Mouse (Mus musculus): ENCODE results near the gene Efna4. TPM values are rescaled to one million over a fixed set of nuclear protein-coding genes. Genes with fewer than 3 reads are reported as not detected.

Efna4 gene
- polyA plus RNA-seq, 1 experiment from 2014 or later, result 9.3 TPM

DNA sequence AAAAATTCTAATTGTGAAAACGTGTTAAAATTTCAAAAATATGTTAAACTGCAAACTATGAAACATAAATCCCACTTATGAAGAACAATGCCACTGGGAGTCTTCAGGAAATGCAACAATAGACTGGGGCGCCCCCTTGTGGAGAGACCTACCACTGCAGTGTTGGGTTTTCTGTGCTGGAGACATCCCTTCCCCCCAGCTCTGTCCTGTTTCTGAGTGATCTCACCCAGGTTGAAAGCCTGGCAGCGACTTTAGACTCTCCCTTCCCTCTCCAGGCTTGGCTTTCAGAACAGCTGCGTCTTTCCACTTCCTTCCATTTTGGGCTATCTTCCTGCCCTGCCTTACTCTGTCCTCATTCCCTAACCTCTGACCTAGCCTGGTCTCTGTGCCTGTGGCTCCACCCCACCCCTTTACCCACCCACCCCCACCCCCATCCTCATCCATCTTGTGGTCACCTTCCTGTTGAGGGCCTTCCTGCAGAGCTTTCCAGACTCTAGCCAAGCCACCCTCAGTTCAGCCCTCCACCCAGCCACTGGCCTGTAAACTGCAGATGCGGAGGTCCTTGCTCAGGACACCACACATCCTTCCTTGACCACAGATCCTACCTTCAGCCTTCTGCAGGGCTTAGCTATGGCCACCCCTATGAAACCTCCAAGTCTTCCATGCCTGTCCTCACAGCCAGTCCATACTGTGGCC, 17.1 kb upstream of the Efna4 start:
- Histone ChIP-seq H3K27ac (ENCODE audit: low read depth, low read length) (no peak overlapping the region), H3K36me3 (ENCODE audit: control insufficient read depth, insufficient read depth, low read length) (no peaks in the 10 kb centered on the region), H3K4me2 (no peak overlapping the region), H3K9ac (ENCODE audit: low read depth, low read length) (no peak overlapping the region), H3K4me3 (ENCODE audit: low read depth, low read length) (no peak overlapping the region), H3K4me1 (ENCODE audit: control insufficient read depth, insufficient read depth, low read length) (peaks cover 8% of the 10 kb centered on the region), H3K9me3 (replicated peaks; ENCODE audit: control insufficient read depth, low read length) (no peaks in the 10 kb centered on the region), H3K27me3 (ENCODE audit: control insufficient read depth, insufficient read depth, low read length) (peaks cover 6% of the 10 kb centered on the region)
- WGBS (ENCODE audit: insufficient replicate concordance), result 20% methylated on average over 5 of the region's 5 CpGs
- ATAC-seq (replicated peaks; ENCODE audit: insufficient number of reproducible peaks, low FRiP score, low TSS enrichment), result peak; percentile 46

DNA sequence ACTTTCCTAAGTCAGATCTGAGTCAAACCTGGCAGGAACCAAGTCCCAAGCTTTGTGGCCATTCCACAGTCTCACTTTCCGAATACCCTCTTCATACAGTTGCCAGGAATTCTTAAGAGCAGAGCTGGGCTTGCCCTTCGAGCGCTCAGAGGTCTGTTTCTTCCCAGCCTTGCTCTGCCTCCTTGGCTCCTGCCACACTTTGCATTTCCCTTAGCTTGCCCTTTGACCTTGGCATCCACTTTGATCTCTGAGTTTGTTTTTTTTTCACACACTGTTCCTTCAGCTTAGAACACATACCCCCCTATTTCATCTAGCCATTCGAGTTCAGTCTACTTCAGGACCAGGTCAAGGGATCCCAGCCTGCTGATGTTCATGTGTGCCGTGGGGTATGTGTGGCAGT, 13.4 kb upstream of the Efna4 start:
- no peaks in the 10 kb centered on the region for H3K36me3 ChIP-seq (ENCODE audit: control insufficient read depth, insufficient read depth, low read length)
- H3K9me3 ChIP-seq (replicated peaks; ENCODE audit: control insufficient read depth, low read length), result no peaks in the 10 kb centered on the region
- no peak overlapping the region for H3K4me2 ChIP-seq
- H3K27ac ChIP-seq (ENCODE audit: low read depth, low read length), result no peak overlapping the region
- H3K4me3 ChIP-seq (ENCODE audit: low read depth, low read length), result no peak overlapping the region
- H3K27me3 ChIP-seq (ENCODE audit: control insufficient read depth, insufficient read depth, low read length), result peaks cover 14% of the 10 kb centered on the region
- H3K9ac ChIP-seq (ENCODE audit: low read depth, low read length), result no peak overlapping the region
- peaks cover 12% of the 10 kb centered on the region for H3K4me1 ChIP-seq (ENCODE audit: control insufficient read depth, insufficient read depth, low read length)
- 58% methylated on average over 5 of the region's 5 CpGs for WGBS (ENCODE audit: insufficient replicate concordance)
- ATAC-seq (replicated peaks; ENCODE audit: insufficient number of reproducible peaks, low FRiP score, low TSS enrichment), result no peak

DNA sequence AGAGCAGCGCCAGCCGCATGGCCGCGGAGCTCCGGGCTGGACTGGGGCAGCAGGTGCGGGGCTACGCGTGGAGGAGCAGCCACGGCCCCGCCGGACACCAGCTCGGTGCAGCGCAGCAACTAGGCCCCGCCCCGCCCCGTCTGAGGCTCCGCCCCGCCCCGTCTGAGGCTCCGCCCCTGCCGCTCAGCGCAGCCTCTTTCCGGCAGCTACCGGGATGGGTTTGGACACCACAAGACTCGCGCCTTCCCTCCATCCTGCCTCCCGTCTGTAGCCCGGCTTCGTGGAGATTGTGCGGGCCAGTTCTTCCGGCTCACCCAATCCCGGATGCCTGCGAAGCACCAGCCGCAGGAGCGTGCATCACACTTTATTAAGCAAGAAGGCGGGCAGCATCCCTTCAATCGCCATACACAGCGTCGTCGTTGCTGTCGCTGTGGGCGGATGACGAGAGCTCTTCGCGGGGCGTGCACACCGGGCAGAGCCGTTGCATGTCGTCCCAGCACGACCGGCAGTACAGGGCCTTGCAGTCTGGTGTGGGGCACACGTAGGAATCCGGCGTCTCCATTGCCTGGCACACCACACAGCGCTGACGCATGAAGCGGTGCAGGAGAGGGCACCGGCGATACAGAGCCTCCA, 12.2 kb upstream of the Efna4 start, which contains the start of gene Adam15:
Adam15 (minus strand) TSS at position 128 of the 633 bp plus-strand sequence.
- WGBS (ENCODE audit: insufficient replicate concordance), result 1% methylated on average over 59 of the region's 59 CpGs
- peak; percentile 85 for ATAC-seq (replicated peaks; ENCODE audit: insufficient number of reproducible peaks, low FRiP score, low TSS enrichment)
- Histone ChIP-seq H3K9ac (ENCODE audit: low read depth, low read length) (peak within 1 kb of the TSS; percentile 68), H3K4me1 (ENCODE audit: control insufficient read depth, insufficient read depth, low read length) (peaks cover 10% of the 10 kb centered on the region), H3K4me2 (peak within 1 kb of the TSS; percentile 99), H3K9me3 (replicated peaks; ENCODE audit: control insufficient read depth, low read length) (no peaks in the 10 kb centered on the region), H3K4me3 (ENCODE audit: low read depth, low read length) (peak within 1 kb of the TSS; percentile 68), H3K27ac (ENCODE audit: low read depth, low read length) (no peak within 1 kb of the TSS), H3K27me3 (ENCODE audit: control insufficient read depth, insufficient read depth, low read length) (peaks cover 14% of the 10 kb centered on the region), H3K36me3 (ENCODE audit: control insufficient read depth, insufficient read depth, low read length) (no peaks in the 10 kb centered on the region; the same call in 1 of the 2 replicates)

DNA sequence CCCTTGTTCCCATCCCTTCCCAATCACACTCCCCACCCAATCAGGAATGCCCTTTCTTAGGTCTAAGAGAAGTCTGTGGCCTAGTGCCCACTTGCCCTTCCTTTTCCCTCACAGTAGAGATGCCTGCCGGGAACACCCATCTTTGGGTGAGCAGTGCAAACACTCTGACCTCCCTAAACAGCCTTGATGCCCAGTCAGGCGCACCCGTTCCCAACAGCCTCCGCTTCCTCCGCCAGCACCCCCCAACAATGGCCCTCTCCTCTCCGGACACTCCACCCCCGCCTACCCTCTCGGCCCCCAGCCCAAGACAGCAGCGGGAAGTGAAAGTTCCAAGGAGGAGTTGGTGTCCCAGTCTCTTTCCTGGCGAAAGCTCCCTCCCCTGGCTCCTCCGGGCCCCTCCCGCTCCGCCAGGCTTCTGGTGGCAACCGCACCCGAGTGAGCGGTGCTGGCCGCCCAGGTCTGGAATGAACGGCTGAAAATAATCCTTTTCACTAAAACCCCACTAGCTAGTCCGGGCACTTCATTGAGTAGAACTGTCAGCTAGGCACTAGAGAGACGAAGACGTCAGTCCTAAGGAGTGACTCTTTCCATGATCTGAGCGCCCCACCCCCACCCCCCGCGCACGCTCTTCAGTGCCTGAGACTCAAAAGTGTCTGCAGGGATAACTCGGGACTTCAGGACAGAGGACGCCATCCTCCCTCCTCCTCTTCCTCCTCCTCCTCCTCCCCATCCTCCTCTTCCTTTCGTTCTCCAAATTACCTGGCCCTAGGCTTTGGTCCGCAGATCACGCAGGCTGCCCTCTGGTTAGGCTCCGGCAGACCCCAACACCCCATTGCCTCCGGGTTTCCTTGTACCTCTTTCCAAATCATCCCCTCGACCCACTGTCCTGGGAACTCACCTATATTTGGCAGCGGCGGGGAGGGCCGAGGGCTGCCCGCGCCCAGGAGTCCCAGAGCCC, 11.4 kb upstream of the Efna4 start:
- no peak for ATAC-seq (replicated peaks; ENCODE audit: insufficient number of reproducible peaks, low FRiP score, low TSS enrichment)
- peak overlapping the region; percentile 99 for H3K4me2 ChIP-seq
- peaks cover 9% of the 10 kb centered on the region for H3K4me1 ChIP-seq (ENCODE audit: control insufficient read depth, insufficient read depth, low read length)
- H3K9me3 ChIP-seq (replicated peaks; ENCODE audit: control insufficient read depth, low read length), result no peaks in the 10 kb centered on the region
- H3K4me3 ChIP-seq (ENCODE audit: low read depth, low read length), result peak overlapping the region; percentile 68
- peak overlapping the region; percentile 68 for H3K9ac ChIP-seq (ENCODE audit: low read depth, low read length)
- H3K36me3 ChIP-seq (ENCODE audit: control insufficient read depth, insufficient read depth, low read length), result no peaks in the 10 kb centered on the region; the same call in 1 of the 2 replicates
- WGBS (ENCODE audit: insufficient replicate concordance), result 1% methylated on average over 38 of the region's 38 CpGs
- H3K27ac ChIP-seq (ENCODE audit: low read depth, low read length), result no peak overlapping the region
- peaks cover 14% of the 10 kb centered on the region for H3K27me3 ChIP-seq (ENCODE audit: control insufficient read depth, insufficient read depth, low read length)

DNA sequence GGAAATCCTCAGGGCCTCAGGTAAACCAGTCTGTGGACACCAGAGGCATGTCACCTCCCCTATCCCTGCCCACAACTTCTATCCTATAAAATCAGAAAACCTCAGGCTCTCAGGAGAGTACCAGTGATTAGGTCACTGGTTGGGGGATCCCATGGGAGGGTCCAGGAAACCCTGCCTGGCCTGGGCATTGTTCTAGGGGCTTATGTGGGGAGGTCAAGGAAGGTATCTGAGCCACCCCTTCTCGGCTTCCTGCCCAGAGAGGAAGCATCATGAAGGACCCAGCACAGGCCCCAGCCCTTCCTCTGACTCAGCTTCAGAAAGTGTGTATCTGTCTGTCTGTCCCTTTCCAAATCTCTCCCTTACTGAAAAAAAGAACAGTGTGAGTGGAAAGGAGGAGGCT, 10.1 kb upstream of the Efna4 start:
- no peak for ATAC-seq (replicated peaks; ENCODE audit: insufficient number of reproducible peaks, low FRiP score, low TSS enrichment)
- peaks cover 9% of the 10 kb centered on the region for H3K4me1 ChIP-seq (ENCODE audit: control insufficient read depth, insufficient read depth, low read length)
- WGBS (ENCODE audit: insufficient replicate concordance), result 46% methylated on average over 1 of the region's 1 CpGs
- H3K9me3 ChIP-seq (replicated peaks; ENCODE audit: control insufficient read depth, low read length), result no peaks in the 10 kb centered on the region
- H3K4me3 ChIP-seq (ENCODE audit: low read depth, low read length), result no peak overlapping the region
- H3K9ac ChIP-seq (ENCODE audit: low read depth, low read length), result no peak overlapping the region
- H3K4me2 ChIP-seq, result peak overlapping the region; percentile 99; the same call in 1 of the 2 replicates
- no peak overlapping the region for H3K27ac ChIP-seq (ENCODE audit: low read depth, low read length)
- H3K36me3 ChIP-seq (ENCODE audit: control insufficient read depth, insufficient read depth, low read length), result peaks cover 5% of the 10 kb centered on the region; the same call in 1 of the 2 replicates
- H3K27me3 ChIP-seq (ENCODE audit: control insufficient read depth, insufficient read depth, low read length), result peaks cover 14% of the 10 kb centered on the region

DNA sequence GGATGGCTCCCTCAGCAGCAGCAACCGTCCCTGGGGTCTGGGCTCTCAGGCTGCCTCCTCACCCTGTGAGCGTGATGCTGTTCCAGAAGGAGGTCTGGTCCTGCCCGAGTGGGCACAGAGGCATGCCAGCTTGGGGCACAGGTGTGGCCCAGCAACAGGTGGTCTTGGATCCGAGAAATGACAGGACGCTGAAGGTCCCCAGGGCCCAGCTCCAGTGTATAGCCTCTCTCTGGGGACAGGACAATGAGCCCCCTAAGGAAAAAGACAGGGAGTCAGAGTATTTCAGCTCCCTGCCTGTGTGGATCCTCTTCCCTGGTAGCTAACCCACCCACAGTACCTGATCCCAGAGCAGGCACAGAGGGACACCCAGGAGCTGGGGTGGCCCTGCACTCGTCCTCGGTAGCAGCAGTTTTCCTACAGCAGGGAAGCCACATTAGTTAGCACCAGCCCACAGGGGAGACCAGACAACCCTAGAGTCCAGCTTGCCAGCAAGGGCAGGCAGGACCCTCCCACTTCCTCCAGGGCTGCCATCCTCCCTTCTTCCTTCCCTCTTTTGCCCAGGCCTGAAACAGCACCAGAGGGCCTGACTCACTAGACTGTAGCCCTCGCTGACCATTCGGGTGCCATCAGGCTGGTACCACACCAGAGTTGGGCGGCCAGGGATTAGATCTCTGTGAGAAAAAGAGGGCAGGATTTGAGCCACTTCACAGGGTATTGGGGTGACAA, 9.2 kb upstream of the Efna4 start:
- ATAC-seq (replicated peaks; ENCODE audit: insufficient number of reproducible peaks, low FRiP score, low TSS enrichment), result no peak
- WGBS (ENCODE audit: insufficient replicate concordance), result 81% methylated on average over 10 of the region's 10 CpGs
- Histone ChIP-seq H3K27me3 (ENCODE audit: control insufficient read depth, insufficient read depth, low read length) (peaks cover 9% of the 10 kb centered on the region), H3K9ac (ENCODE audit: low read depth, low read length) (no peak overlapping the region), H3K27ac (ENCODE audit: low read depth, low read length) (no peak overlapping the region), H3K36me3 (ENCODE audit: control insufficient read depth, insufficient read depth, low read length) (peaks cover 5% of the 10 kb centered on the region; the same call in 1 of the 2 replicates), H3K4me3 (ENCODE audit: low read depth, low read length) (no peak overlapping the region), H3K4me1 (ENCODE audit: control insufficient read depth, insufficient read depth, low read length) (peaks cover 9% of the 10 kb centered on the region), H3K9me3 (replicated peaks; ENCODE audit: control insufficient read depth, low read length) (no peaks in the 10 kb centered on the region), H3K4me2 (no peak overlapping the region)

DNA sequence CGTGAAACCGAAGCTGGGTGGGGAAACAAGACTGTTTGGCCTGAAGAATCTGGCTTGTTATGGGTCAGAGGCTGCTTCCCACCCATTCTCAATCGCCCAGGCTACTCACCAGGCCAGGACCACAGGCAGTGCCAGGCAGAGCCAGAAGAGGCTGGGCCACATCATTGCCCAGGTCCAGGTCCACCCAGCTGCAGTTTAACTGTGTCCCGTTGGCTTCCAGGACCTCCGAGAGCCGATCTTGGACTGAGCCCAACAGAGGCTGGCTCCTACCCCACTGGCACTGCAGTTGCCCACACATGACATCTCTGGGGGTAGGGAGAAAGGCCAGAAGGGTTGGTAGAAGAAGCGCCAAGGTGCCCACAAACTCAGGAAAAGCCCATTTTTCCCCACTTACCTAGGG, 5.5 kb upstream of the Efna4 start:
- no peak overlapping the region for H3K4me3 ChIP-seq (ENCODE audit: low read depth, low read length)
- WGBS (ENCODE audit: insufficient replicate concordance), result 78% methylated on average over 7 of the region's 7 CpGs
- no peak for ATAC-seq (replicated peaks; ENCODE audit: insufficient number of reproducible peaks, low FRiP score, low TSS enrichment)

DNA sequence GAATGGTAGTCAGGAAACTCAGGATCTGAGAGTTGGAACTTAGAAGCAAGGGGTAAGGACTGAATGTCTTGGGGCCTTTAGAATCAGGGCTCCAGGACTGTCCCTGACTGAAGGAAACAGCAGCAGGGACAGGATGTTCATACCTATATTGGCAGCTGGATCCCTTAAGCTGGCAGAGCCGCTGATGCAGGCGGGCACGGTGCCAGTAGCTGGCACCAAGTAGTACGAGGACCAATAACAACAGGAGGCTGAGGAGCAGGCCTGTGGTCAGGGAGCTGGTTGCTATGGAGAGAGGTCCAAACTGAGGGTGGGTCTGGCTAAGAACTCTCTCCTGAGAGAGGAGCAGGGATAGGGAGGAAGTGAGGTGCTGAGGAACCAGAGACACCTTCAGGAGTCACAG, 4.0 kb upstream of the Efna4 start:
- Histone ChIP-seq H3K9ac (ENCODE audit: low read depth, low read length) (no peak overlapping the region), H3K9me3 (replicated peaks; ENCODE audit: control insufficient read depth, low read length) (no peaks in the 10 kb centered on the region), H3K36me3 (ENCODE audit: control insufficient read depth, insufficient read depth, low read length) (peaks cover 5% of the 10 kb centered on the region; the same call in 1 of the 2 replicates), H3K27me3 (ENCODE audit: control insufficient read depth, insufficient read depth, low read length) (peaks cover 2% of the 10 kb centered on the region; the same call in 1 of the 2 replicates), H3K4me1 (ENCODE audit: control insufficient read depth, insufficient read depth, low read length) (peaks cover 15% of the 10 kb centered on the region), H3K4me2 (no peak overlapping the region), H3K4me3 (ENCODE audit: low read depth, low read length) (no peak overlapping the region), H3K27ac (ENCODE audit: low read depth, low read length) (no peak overlapping the region)
- no peak for ATAC-seq (replicated peaks; ENCODE audit: insufficient number of reproducible peaks, low FRiP score, low TSS enrichment)
- WGBS (ENCODE audit: insufficient replicate concordance), result 88% methylated on average over 4 of the region's 4 CpGs

More for the DNA sequence above, 5.5 kb upstream of the Efna4 start:
- Histone ChIP-seq H3K9me3 (replicated peaks; ENCODE audit: control insufficient read depth, low read length) (no peaks in the 10 kb centered on the region), H3K27me3 (ENCODE audit: control insufficient read depth, insufficient read depth, low read length) (peaks cover 7% of the 10 kb centered on the region; the same call in 1 of the 2 replicates), H3K27ac (ENCODE audit: low read depth, low read length) (no peak overlapping the region), H3K36me3 (ENCODE audit: control insufficient read depth, insufficient read depth, low read length) (peaks cover 5% of the 10 kb centered on the region; the same call in 1 of the 2 replicates), H3K4me1 (ENCODE audit: control insufficient read depth, insufficient read depth, low read length) (peaks cover 8% of the 10 kb centered on the region), H3K9ac (ENCODE audit: low read depth, low read length) (no peak overlapping the region), H3K4me2 (no peak overlapping the region)
